Mouse (Mus musculus): ENCODE results near the gene Blm. TPM values are rescaled to one million over a fixed set of nuclear protein-coding genes. Genes with fewer than 3 reads are reported as not detected.
A peak's percentile ranks its signal among the peaks of the same experiment; 100 is the strongest.

The Blm gene
- total and polyA plus RNA-seq, 2 experiments from 2014 or later: 5.5 to 10.4 TPM

DNA sequence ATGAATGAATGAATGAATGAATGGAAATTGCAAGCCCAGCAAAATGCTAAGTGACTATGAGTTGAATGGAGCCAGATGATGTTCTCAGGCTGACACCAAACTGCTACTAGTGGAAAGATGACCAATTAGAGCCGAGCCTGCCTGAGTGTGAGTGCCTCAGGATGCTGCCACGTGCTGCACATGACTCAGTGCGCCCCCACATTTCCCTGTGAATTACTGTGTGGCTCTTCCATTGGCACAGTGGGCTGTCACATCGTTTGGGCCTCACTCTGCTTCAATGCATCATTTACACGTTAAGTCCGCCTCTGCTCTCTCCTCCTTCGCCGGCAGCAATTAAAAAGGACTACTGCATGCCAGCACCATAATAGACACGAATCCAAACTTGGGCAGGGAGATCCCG, 122.6 kb downstream of the Blm start:
- DNase-seq (no peak), ATAC-seq (peak; percentile 71)
- Histone ChIP-seq H3K27me3 (ENCODE audit: insufficient read depth, low read length) (no peaks in the 10 kb centered on the region), H3K27ac (ENCODE audit: low read depth, low read length) (no peak overlapping the region), H3K4me3 (ENCODE audit: low read depth, low read length) (no peak overlapping the region), H3K4me1 (ENCODE audit: insufficient read depth) (no peaks in the 10 kb centered on the region), H3K9ac (no peak overlapping the region), H3K4me2 (ENCODE audit: low read depth) (no peak overlapping the region), H3K9me3 (ENCODE audit: low read length) (no peaks in the 10 kb centered on the region), H3K36me3 (ENCODE audit: insufficient read depth) (no peaks in the 10 kb centered on the region)
- no peak for TF ChIP-seq CTCF (IDR thresholded peaks at IDR 0.05; ENCODE audit: low read depth)
- 26% methylated on average over 10 of the region's 10 CpGs for WGBS

DNA sequence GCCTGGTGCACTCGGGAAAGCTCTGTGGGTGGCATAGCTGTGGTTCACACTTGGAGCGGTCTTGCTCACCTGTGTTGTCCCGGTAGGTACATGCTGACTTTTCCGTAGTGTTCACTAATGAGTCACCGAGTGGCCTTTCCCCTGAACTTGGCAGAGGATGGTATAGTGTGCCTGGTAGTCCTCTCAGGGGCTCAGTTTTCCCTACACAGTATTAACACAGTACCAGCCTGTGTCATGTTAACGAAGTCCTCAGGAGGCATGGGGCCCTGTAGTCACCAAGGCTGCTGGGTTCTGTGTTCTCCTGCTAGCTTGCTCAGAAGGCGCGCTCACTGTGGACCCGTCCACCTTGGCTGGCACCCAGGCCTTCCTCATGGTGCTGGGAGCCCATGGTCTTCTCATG, 124.5 kb downstream of the Blm start:
- TF ChIP-seq CTCF (IDR thresholded peaks at IDR 0.05; ENCODE audit: low read depth): no peak
- 72% methylated on average over 9 of the region's 9 CpGs for WGBS
- H3K36me3 ChIP-seq (ENCODE audit: insufficient read depth): no peaks in the 10 kb centered on the region
- H3K4me2 ChIP-seq (ENCODE audit: low read depth): no peak overlapping the region
- DNase-seq: no peak
- H3K27ac ChIP-seq (ENCODE audit: low read depth, low read length): no peak overlapping the region
- no peaks in the 10 kb centered on the region for H3K27me3 ChIP-seq (ENCODE audit: insufficient read depth, low read length)
- ATAC-seq: no peak
- H3K9me3 ChIP-seq (ENCODE audit: low read length): no peaks in the 10 kb centered on the region
- H3K4me3 ChIP-seq (ENCODE audit: low read depth, low read length): no peak overlapping the region
- H3K4me1 ChIP-seq (ENCODE audit: insufficient read depth): no peaks in the 10 kb centered on the region
- H3K9ac ChIP-seq: no peak overlapping the region

DNA sequence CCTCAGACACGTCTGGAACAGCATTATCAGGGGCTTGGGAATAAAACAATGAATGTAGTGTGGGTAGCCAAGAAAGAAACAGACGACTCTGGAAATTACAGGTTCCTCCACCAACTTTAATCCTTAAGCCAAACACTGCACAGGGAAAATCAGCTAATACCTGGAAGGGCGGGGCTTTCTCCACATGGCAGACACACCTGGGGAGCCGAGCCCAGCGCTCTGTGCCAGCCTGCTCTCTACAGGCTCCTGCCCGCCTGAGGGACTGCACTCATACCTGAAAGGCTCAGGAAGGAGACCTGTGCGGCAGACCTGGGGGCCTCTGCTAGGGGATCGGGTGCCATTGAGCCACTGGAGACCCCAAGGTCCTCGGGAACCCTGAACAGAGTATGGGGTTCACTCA, 127.2 kb downstream of the Blm start:
- no peak overlapping the region for H3K4me2 ChIP-seq (ENCODE audit: low read depth)
- no peaks in the 10 kb centered on the region for H3K9me3 ChIP-seq (ENCODE audit: low read length)
- WGBS: 77% methylated on average over 9 of the region's 9 CpGs
- TF ChIP-seq CTCF (IDR thresholded peaks at IDR 0.05; ENCODE audit: low read depth): no peak
- H3K27me3 ChIP-seq (ENCODE audit: insufficient read depth, low read length): no peaks in the 10 kb centered on the region
- DNase-seq: no peak
- H3K4me1 ChIP-seq (ENCODE audit: insufficient read depth): no peaks in the 10 kb centered on the region
- no peak overlapping the region for H3K9ac ChIP-seq
- H3K36me3 ChIP-seq (ENCODE audit: insufficient read depth): no peaks in the 10 kb centered on the region
- ATAC-seq: no peak
- no peak overlapping the region for H3K27ac ChIP-seq (ENCODE audit: low read depth, low read length)
- H3K4me3 ChIP-seq (ENCODE audit: low read depth, low read length): no peak overlapping the region

DNA sequence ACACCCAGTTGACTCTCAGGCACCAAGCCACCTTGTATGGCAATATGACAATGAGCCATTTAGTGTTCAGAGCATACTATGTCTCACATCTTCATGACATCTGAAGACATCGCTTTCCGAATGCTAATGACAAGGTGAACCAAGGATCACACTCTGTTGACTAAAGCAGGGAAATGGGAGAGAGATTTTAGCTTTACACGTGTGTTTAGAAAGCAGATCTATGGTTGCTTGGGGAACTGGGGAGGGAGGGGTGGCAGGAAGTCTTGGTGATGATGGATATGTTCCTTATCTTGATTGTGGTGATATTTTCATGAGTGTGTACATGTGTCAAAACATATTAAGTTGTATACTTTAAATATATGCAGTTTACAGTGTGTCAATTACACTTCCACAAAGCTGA, 128.7 kb downstream of the Blm start:
- Histone ChIP-seq H3K9me3 (ENCODE audit: low read length) (no peaks in the 10 kb centered on the region), H3K36me3 (ENCODE audit: insufficient read depth) (no peaks in the 10 kb centered on the region), H3K4me3 (ENCODE audit: low read depth, low read length) (no peak overlapping the region), H3K4me2 (ENCODE audit: low read depth) (no peak overlapping the region), H3K27ac (ENCODE audit: low read depth, low read length) (no peak overlapping the region), H3K27me3 (ENCODE audit: insufficient read depth, low read length) (no peaks in the 10 kb centered on the region), H3K4me1 (ENCODE audit: insufficient read depth) (peaks cover 5% of the 10 kb centered on the region; the same call in 1 of the 2 replicates), H3K9ac (no peak overlapping the region)
- DNase-seq: no peak
- WGBS: 76% methylated on average over 3 of the region's 3 CpGs
- no peak for TF ChIP-seq CTCF (IDR thresholded peaks at IDR 0.05; ENCODE audit: low read depth)
- no peak for ATAC-seq

DNA sequence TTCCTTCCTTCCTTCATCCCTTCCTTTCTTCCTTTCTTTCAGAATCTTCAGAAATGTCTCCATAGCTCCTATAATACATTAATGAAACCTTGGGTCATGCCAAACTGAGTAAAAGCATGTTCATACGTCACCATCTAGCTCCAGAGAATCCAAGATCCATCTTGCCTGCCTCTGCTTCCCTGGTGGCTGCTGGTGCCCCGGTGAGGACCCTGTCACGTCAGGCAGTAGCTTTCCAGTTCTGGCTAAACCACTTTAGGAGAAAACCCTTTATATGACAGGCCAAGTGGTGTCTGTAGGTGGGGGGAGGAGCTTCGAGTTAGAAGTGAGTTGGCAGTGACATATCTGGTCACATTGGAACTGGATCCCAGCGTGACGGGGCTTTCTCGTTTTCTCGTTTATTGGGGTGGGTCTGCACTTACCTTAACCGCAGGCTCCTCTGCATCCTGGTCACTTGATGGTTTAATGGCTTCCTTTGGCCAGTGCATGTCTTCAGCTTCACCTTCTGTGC, 129.7 kb downstream of the Blm start, which contains the start of gene Furin:
Gene Furin (minus strand): TSS at position 249 of the 508 bp plus-strand sequence.
- no peak for TF ChIP-seq CTCF (IDR thresholded peaks at IDR 0.05; ENCODE audit: low read depth)
- Histone ChIP-seq H3K9ac (no peak within 1 kb of the TSS), H3K27ac (ENCODE audit: low read depth, low read length) (no peak within 1 kb of the TSS), H3K36me3 (ENCODE audit: insufficient read depth) (no peaks in the 10 kb centered on the region), H3K4me3 (ENCODE audit: low read depth, low read length) (no peak within 1 kb of the TSS), H3K27me3 (ENCODE audit: insufficient read depth, low read length) (no peaks in the 10 kb centered on the region), H3K9me3 (ENCODE audit: low read length) (no peaks in the 10 kb centered on the region), H3K4me2 (ENCODE audit: low read depth) (no peak within 1 kb of the TSS), H3K4me1 (ENCODE audit: insufficient read depth) (peaks cover 14% of the 10 kb centered on the region; the same call in 1 of the 2 replicates)
- 74% methylated on average over 9 of the region's 9 CpGs for WGBS
- DNase-seq: no peak
- no peak for ATAC-seq

Other genes with a start within 250 kb of the Blm start
- gene Prc1, start 240.7 kb downstream of the Blm start, total RNA-seq (2014; rRNA removed): 12.2 and 17.1 TPM in 2 replicates
- 19.0 and 23.9 TPM in 2 replicates for gene Prc1, start 240.7 kb downstream of the Blm start, polyA plus RNA-seq (2015; fragmentation: Nextera tagmentation; extraction: Ambion mirVana)
- 25.2 and 38.9 TPM in 2 replicates for gene Rccd1, start 210.7 kb downstream of the Blm start, total RNA-seq (2014; rRNA removed)
- gene Rccd1, start 210.7 kb downstream of the Blm start, polyA plus RNA-seq (2015; fragmentation: Nextera tagmentation; extraction: Ambion mirVana): 3.5 and 7.0 TPM in 2 replicates
- gene Unc45a, start 194.1 kb downstream of the Blm start, total RNA-seq (2014; rRNA removed): 49.2 and 69.4 TPM in 2 replicates
- gene Unc45a, start 194.1 kb downstream of the Blm start, polyA plus RNA-seq (2015; fragmentation: Nextera tagmentation; extraction: Ambion mirVana): 35.2 and 50.1 TPM in 2 replicates
- gene Hddc3, start 192.0 kb downstream of the Blm start, total RNA-seq (2014; rRNA removed): 33.2 and 44.4 TPM in 2 replicates
- gene Hddc3, start 192.0 kb downstream of the Blm start, polyA plus RNA-seq (2015; fragmentation: Nextera tagmentation; extraction: Ambion mirVana): 14.6 and 16.7 TPM in 2 replicates
- gene Man2a2, start 163.7 kb downstream of the Blm start, total RNA-seq (2014; rRNA removed): 49.4 and 54.8 TPM in 2 replicates
- gene Man2a2, start 163.7 kb downstream of the Blm start, polyA plus RNA-seq (2015; fragmentation: Nextera tagmentation; extraction: Ambion mirVana): 6.5 and 12.0 TPM in 2 replicates
- 4.5 and 6.4 TPM in 2 replicates for gene Fes, start 147.2 kb downstream of the Blm start, total RNA-seq (2014; rRNA removed)
- gene Fes, start 147.2 kb downstream of the Blm start, polyA plus RNA-seq (2015; fragmentation: Nextera tagmentation; extraction: Ambion mirVana): 2.5 and 2.8 TPM in 2 replicates
- gene Furin, start 129.7 kb downstream of the Blm start, total RNA-seq (2014; rRNA removed): 16.9 and 21.8 TPM in 2 replicates
- 6.8 and 7.7 TPM in 2 replicates for gene Furin, start 129.7 kb downstream of the Blm start, polyA plus RNA-seq (2015; fragmentation: Nextera tagmentation; extraction: Ambion mirVana)
- 14.8 and 17.8 TPM in 2 replicates for gene Crtc3, start 153.8 kb upstream of the Blm start, total RNA-seq (2014; rRNA removed)
- 10.6 and 14.2 TPM in 2 replicates for gene Crtc3, start 153.8 kb upstream of the Blm start, polyA plus RNA-seq (2015; fragmentation: Nextera tagmentation; extraction: Ambion mirVana)